Mouse (Mus musculus): Measurements from ENCODE around the gene Fkbp14. TPM values are rescaled to one million over a fixed set of nuclear protein-coding genes. Genes with fewer than 3 reads are reported as not detected.

Gene Fkbp14
- 19.6 and 20.0 TPM in 2 replicates for polyA plus RNA-seq (2016; fragmentation: Nextera tagmentation; extraction: Ambion mirVana)

DNA sequence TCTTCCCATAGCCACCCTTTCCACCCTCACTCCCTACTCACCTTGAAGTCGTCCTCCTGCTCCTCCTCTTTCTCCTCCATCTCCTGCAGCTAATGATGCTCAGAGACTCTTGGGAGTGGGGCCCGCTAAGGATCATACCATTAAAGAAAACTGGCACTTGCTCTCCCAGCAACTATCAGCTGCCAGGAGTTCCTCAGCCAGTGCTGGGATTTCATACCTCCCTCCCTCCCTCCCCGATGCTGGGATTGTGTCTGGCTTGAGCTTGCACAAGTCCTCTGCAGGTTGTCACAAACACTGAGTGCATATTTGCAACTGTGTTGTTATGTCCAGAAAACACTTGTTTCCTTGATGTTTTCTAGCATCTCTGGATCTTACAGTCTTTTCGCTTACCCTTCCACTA is at the start of gene Fkbp14:
Gene Fkbp14 (minus strand): TSS at position 101 of the 400 bp plus-strand sequence.
- H3K9me3 ChIP-seq, result no peaks in the 10 kb centered on the region
- WGBS, result 73% methylated on average over 4 of the region's 4 CpGs
- H3K4me2 ChIP-seq (replicated peaks), result peak within 1 kb of the TSS; percentile 79
- peaks cover 15% of the 10 kb centered on the region; the same call in 1 of the 2 replicates for H3K4me1 ChIP-seq
- ATAC-seq (ENCODE audit: low FRiP score, low read depth), result no peak
- no peaks in the 10 kb centered on the region for H3K36me3 ChIP-seq
- no peak within 1 kb of the TSS for H3K27ac ChIP-seq
- H3K4me3 ChIP-seq, result peak within 1 kb of the TSS; percentile 88; the same call in 1 of the 2 replicates
- no peak within 1 kb of the TSS; the same call in 1 of the 2 replicates for H3K9ac ChIP-seq
- H3K27me3 ChIP-seq (replicated peaks), result no peaks in the 10 kb centered on the region

DNA sequence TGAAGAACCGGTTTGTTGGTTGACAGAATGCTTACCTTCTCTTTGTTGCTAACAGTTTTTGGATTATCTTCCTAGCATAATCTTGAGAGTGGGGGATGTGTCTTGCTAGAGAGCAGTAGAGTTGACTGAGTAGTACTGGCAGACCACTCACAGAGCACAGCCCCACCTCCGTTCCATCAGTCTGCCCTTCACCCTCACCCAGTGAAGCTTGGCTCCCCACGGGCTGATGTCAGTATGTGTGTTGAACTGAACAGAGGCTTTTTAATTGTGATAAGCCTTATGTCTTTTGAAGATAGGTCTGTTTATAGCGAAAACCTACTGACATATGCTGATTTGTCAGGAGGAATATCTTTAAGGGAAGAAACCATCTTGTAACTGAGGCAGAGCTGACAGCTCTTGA is 46.1 kb upstream of the Fkbp14 start:
- Histone ChIP-seq H3K9me3 (no peaks in the 10 kb centered on the region), H3K27me3 (replicated peaks) (no peaks in the 10 kb centered on the region), H3K36me3 (0 out of 2 replicates have a peak, but pooled peaks cover 11% of the 10 kb centered on the region), H3K4me3 (no peak overlapping the region), H3K4me1 (no peaks in the 10 kb centered on the region), H3K4me2 (replicated peaks) (no peak overlapping the region), H3K27ac (no peak overlapping the region), H3K9ac (no peak overlapping the region)
- ATAC-seq (ENCODE audit: low FRiP score, low read depth), result no peak
- 91% methylated on average over 4 of the region's 4 CpGs for WGBS

DNA sequence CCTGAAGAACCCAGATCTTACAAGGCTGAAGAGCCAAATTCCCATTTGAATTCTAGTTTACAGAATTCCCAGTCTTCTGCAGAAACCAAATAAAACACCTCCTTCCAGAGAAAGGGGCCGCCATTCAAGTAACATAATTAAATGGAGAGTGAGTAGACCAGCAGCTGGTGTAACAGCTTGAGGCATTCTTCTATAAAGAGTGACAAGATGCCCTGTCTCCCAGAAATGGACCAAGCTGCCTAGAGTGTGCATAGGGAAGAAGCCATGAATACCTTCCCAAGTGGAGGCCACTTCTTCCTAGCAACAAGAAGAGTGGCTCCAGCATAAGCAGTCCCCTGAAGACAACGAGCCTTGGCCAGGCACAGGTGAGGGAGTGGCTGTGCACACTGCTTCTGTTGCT is 44.8 kb upstream of the Fkbp14 start:
- H3K27me3 ChIP-seq (replicated peaks), result no peaks in the 10 kb centered on the region
- no peak overlapping the region for H3K4me2 ChIP-seq (replicated peaks)
- 82% methylated on average over 2 of the region's 2 CpGs for WGBS
- no peaks in the 10 kb centered on the region for H3K9me3 ChIP-seq
- no peak for ATAC-seq (ENCODE audit: low FRiP score, low read depth)
- H3K27ac ChIP-seq, result no peak overlapping the region
- no peak overlapping the region for H3K9ac ChIP-seq
- H3K4me1 ChIP-seq, result no peaks in the 10 kb centered on the region
- no peak overlapping the region for H3K4me3 ChIP-seq
- peaks cover 11% of the 10 kb centered on the region; the same call in 1 of the 2 replicates for H3K36me3 ChIP-seq

DNA sequence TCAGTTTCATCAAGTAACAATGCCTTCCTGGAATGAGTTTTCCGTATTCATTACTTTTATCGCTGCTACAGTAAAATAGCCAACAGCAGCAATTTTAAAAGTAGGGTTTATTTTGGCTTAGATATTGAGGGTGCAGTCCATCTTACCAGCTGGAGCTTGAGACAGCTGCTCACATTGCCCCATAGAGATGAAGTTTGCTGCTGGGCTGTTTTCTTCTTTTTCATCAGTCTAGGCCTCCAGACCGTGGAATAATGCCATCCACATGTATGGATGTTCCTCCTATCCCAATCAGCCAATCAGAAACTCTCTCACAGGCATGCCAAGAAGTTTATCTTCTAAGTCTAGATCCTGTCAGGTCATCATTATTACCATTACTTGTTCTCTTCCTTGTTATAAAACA is 42.8 kb upstream of the Fkbp14 start:
- peaks cover 11% of the 10 kb centered on the region; the same call in 1 of the 2 replicates for H3K36me3 ChIP-seq
- H3K4me2 ChIP-seq (replicated peaks), result no peak overlapping the region
- H3K27me3 ChIP-seq (replicated peaks), result no peaks in the 10 kb centered on the region
- no peak overlapping the region for H3K9ac ChIP-seq
- 91% methylated on average over 3 of the region's 3 CpGs for WGBS
- H3K4me3 ChIP-seq, result no peak overlapping the region
- ATAC-seq (ENCODE audit: low FRiP score, low read depth), result no peak
- H3K9me3 ChIP-seq, result no peaks in the 10 kb centered on the region
- H3K4me1 ChIP-seq, result no peaks in the 10 kb centered on the region
- no peak overlapping the region for H3K27ac ChIP-seq

DNA sequence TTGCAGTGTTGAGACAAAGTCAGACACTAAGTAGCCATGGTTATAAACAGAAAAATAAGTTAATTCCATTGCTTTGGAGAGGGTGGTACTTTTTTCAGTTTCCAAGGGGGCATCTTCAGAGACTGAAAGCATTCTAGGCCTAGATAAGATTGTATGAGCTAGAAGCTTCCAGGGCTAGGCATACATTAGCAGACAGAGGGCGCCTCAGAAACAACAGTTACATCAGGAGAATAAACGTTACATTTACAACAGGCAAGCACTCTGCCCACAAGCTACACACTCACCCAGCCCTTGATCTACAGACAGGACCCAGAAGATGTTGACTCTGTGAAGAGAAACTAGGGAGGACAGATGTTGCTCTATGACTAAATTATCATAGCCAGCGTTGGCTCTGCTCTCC is 34.4 kb upstream of the Fkbp14 start:
- Histone ChIP-seq H3K9me3 (no peaks in the 10 kb centered on the region), H3K27ac (no peak overlapping the region), H3K36me3 (peaks cover 24% of the 10 kb centered on the region; the same call in 1 of the 2 replicates), H3K27me3 (replicated peaks) (no peaks in the 10 kb centered on the region), H3K4me1 (no peaks in the 10 kb centered on the region), H3K4me2 (replicated peaks) (no peak overlapping the region), H3K9ac (no peak overlapping the region), H3K4me3 (no peak overlapping the region)
- ATAC-seq (ENCODE audit: low FRiP score, low read depth), result no peak
- 58% methylated on average over 3 of the region's 3 CpGs for WGBS

DNA sequence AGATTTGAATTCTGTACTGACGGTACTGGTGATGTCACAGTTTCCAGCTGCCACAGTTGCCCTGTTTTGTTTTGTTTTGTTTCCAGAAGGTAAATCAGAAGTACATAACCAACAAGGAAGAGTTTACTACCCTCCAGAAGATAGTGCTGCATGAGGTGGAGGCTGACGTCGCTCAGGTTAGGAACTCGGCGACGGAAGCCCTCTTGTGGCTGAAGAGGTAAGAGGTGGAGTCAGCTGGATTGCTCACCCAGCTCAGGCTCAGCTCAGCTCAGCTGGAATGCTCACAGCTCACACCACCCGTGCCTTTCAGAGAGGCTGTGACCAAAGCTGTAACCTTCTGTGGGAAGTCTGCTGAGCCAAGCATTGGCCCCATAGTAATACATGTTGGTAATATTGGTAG is 32.6 kb upstream of the Fkbp14 start:
- Histone ChIP-seq H3K27ac (no peak overlapping the region), H3K9ac (no peak overlapping the region), H3K4me2 (replicated peaks) (no peak overlapping the region), H3K4me3 (no peak overlapping the region), H3K4me1 (no peaks in the 10 kb centered on the region), H3K9me3 (no peaks in the 10 kb centered on the region), H3K27me3 (replicated peaks) (no peaks in the 10 kb centered on the region), H3K36me3 (peaks cover 25% of the 10 kb centered on the region; the same call in 1 of the 2 replicates)
- WGBS, result 32% methylated on average over 7 of the region's 7 CpGs
- ATAC-seq (ENCODE audit: low FRiP score, low read depth), result no peak

DNA sequence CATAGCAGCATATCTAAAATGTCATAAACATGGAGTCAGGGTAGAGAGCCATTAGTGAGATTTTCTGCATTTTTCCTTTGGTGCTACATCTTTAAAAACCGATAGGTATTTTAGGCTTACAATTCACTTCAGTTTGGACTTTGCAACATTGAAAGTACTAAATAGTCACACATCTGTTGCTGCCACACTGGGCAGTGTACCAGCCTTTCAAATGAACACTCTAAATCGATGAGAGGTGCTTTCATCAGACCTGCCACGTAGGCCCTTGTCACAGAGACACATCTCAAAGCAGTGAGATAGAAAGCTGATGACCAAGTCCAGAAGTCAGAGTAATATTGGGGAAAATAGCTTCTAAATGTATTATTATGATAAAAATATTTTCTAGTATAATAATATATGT is 31.3 kb upstream of the Fkbp14 start:
- Histone ChIP-seq H3K9ac (no peak overlapping the region), H3K27ac (no peak overlapping the region), H3K27me3 (replicated peaks) (no peaks in the 10 kb centered on the region), H3K4me3 (no peak overlapping the region), H3K4me2 (replicated peaks) (no peak overlapping the region), H3K4me1 (no peaks in the 10 kb centered on the region), H3K36me3 (peaks cover 32% of the 10 kb centered on the region; the same call in 1 of the 2 replicates), H3K9me3 (no peaks in the 10 kb centered on the region)
- no peak for ATAC-seq (ENCODE audit: low FRiP score, low read depth)
- 90% methylated on average over 3 of the region's 3 CpGs for WGBS

DNA sequence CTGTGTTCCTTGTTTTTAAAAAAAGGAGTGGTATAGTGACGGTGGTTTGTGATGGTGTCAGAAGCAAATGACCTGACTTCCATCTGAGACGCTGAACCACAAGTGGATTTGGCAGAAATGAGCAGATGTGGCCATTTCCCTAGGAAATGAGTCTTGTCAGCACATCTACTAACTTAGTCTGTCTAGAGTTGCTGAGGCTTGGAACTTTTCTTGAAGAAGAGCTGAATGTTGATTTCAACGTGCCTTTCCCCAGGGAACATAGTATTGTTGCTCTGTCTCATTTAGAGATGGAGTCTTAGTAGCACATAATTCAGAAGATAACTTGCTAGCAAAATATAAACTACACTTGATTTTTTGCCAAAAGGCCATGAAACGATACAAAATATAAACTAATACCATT is 23.2 kb upstream of the Fkbp14 start:
- H3K9me3 ChIP-seq, result no peaks in the 10 kb centered on the region
- peaks cover 15% of the 10 kb centered on the region; the same call in 1 of the 2 replicates for H3K36me3 ChIP-seq
- no peaks in the 10 kb centered on the region for H3K27me3 ChIP-seq (replicated peaks)
- H3K27ac ChIP-seq, result no peak overlapping the region
- no peak overlapping the region for H3K4me2 ChIP-seq (replicated peaks)
- no peak for ATAC-seq (ENCODE audit: low FRiP score, low read depth)
- no peak overlapping the region for H3K9ac ChIP-seq
- no peak overlapping the region for H3K4me3 ChIP-seq
- H3K4me1 ChIP-seq, result no peaks in the 10 kb centered on the region
- 82% methylated on average over 4 of the region's 4 CpGs for WGBS

DNA sequence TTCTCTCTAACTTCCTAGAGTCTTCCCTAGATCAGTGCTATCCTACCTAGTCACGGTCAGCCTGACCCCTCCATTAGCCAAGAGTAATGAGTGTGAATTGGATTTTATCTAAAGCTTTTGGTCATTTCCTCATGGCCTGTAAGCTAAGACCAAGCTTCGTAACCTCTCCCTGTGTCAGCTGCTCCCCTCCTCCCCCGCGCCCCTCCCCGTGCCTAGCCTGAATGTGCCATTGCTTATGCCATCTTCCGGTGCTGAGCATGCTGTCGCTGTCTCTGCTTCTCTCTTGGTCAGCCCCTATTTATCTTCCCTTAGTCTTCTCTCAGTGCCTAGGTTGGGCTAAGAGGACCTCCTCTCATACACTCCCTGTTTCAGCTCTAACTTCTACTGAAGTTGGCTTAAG is 22.4 kb upstream of the Fkbp14 start:
- H3K4me3 ChIP-seq, result no peak overlapping the region
- H3K9me3 ChIP-seq, result no peaks in the 10 kb centered on the region
- no peak for ATAC-seq (ENCODE audit: low FRiP score, low read depth)
- no peak overlapping the region for H3K9ac ChIP-seq
- no peak overlapping the region for H3K4me2 ChIP-seq (replicated peaks)
- no peaks in the 10 kb centered on the region for H3K4me1 ChIP-seq
- no peaks in the 10 kb centered on the region for H3K27me3 ChIP-seq (replicated peaks)
- H3K27ac ChIP-seq, result no peak overlapping the region
- peaks cover 13% of the 10 kb centered on the region; the same call in 1 of the 2 replicates for H3K36me3 ChIP-seq
- 95% methylated on average over 7 of the region's 7 CpGs for WGBS

DNA sequence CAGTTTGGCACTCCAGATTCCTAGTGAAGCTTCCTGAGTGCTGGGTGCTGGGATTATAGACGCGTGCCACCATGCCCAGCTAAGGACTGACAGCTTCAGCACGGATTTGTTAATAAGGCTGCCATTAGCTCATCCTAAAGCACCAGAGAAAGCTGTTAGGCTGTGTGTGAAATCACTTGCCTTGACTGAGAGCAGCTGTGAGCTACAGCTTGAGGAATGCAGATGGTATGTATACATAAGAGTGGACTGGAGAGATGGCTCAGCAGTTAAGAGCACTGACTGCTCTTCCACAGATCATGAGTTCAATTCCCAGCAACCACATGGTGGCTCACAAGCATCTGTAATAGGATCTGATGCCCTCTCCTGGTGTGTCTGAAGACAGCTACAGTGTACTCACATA is 20.3 kb upstream of the Fkbp14 start:
- 83% methylated on average over 3 of the region's 3 CpGs for WGBS
- Histone ChIP-seq H3K4me3 (no peak overlapping the region), H3K4me1 (no peaks in the 10 kb centered on the region), H3K9ac (no peak overlapping the region), H3K27me3 (replicated peaks) (no peaks in the 10 kb centered on the region), H3K9me3 (no peaks in the 10 kb centered on the region), H3K27ac (no peak overlapping the region), H3K36me3 (peaks cover 4% of the 10 kb centered on the region; the same call in 1 of the 2 replicates), H3K4me2 (replicated peaks) (no peak overlapping the region)
- no peak for ATAC-seq (ENCODE audit: low FRiP score, low read depth)

DNA sequence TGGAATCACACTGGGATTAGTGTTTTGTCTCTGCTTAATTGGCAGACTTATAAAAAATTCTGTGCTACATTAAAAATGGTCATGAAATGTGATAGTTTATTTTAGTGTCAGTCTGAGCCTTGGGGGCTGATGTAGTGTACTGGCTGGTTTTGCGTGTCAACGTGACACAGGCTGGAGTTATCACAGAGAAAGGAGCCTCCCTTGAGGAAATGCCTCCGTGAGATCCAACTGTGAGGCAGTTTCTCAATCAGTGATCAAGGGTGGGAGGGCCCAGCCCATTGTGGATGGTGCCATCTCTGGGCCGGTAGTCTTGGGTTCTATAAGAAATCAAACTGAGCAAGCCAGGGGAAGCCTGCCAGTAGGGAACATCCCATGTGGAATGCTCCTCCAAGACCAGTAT is 9.1 kb upstream of the Fkbp14 start:
- H3K4me1 ChIP-seq, result no peaks in the 10 kb centered on the region
- no peaks in the 10 kb centered on the region for H3K27me3 ChIP-seq (replicated peaks)
- H3K27ac ChIP-seq, result no peak overlapping the region
- H3K4me3 ChIP-seq, result no peak overlapping the region
- H3K9ac ChIP-seq, result no peak overlapping the region
- WGBS, result 62% methylated on average over 4 of the region's 4 CpGs
- no peak overlapping the region for H3K4me2 ChIP-seq (replicated peaks)
- peaks cover 4% of the 10 kb centered on the region; the same call in 1 of the 2 replicates for H3K9me3 ChIP-seq
- ATAC-seq (ENCODE audit: low FRiP score, low read depth), result no peak
- H3K36me3 ChIP-seq, result peaks cover 9% of the 10 kb centered on the region; the same call in 1 of the 2 replicates

DNA sequence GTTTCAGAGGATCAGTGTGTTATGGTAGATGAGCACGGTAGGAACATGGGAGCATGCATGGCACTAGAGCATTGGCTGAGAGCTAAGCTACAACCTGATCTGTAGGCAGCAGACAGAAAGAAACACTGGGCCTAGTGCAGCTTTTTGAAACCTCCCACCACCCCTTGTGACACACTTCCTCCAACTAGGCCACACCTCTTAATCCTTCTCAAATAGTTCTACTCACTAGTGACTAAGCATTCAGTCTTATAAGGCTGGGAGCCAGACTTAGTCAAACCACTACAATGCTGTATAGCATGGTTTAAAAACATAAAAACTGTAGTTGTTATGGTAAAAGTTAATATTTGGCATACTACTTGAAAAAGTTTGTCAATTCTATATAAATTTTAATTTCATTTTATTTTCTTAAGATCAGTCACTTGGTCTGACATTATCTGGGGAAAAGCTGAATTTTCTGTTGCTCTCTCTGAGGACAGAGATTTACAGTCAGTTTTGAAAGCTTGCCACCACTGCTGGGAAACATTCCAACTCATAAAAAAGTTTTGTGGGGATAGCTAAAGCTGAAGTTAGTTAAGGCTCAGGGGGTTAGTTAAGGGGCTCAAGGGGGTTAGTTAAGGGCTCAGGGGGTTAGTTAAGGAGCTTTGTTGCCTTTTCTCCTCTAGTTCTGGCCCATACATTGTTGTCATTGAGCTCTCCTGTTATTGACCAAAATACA is 7.0 kb upstream of the Fkbp14 start:
- peaks cover 6% of the 10 kb centered on the region; the same call in 1 of the 2 replicates for H3K36me3 ChIP-seq
- H3K27ac ChIP-seq, result no peak overlapping the region
- no peak for ATAC-seq (ENCODE audit: low FRiP score, low read depth)
- H3K9me3 ChIP-seq, result peaks cover 4% of the 10 kb centered on the region; the same call in 1 of the 2 replicates
- 91% methylated on average over 1 of the region's 1 CpGs for WGBS
- no peaks in the 10 kb centered on the region for H3K4me1 ChIP-seq
- H3K9ac ChIP-seq, result no peak overlapping the region
- H3K4me2 ChIP-seq (replicated peaks), result no peak overlapping the region
- H3K27me3 ChIP-seq (replicated peaks), result no peaks in the 10 kb centered on the region
- H3K4me3 ChIP-seq, result no peak overlapping the region

DNA sequence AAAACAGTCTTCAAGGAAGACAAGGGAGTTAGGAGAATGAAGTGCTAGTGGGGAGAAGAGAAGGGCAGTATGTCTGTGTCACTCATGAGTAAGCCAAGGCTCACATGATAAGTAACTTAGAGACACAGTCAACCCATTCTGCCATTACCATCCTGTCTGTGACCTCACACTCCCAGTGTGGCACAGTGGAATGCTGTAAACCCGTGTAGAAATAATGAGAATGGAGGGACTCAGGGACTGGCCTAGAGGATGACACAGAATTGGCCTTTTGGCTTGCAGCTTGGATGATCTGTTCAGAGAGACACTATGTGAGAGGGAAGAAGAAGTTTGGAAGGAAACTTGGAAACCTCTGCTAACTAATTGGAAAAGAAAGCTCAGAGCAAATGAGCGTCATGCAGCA is 5.8 kb upstream of the Fkbp14 start:
- no peaks in the 10 kb centered on the region for H3K36me3 ChIP-seq
- no peak overlapping the region for H3K4me2 ChIP-seq (replicated peaks)
- no peak for ATAC-seq (ENCODE audit: low FRiP score, low read depth)
- no peak overlapping the region for H3K4me3 ChIP-seq
- 0 out of 2 replicates have a peak, but pooled peaks cover under 1% of the 10 kb centered on the region for H3K9me3 ChIP-seq
- no peaks in the 10 kb centered on the region for H3K4me1 ChIP-seq
- H3K9ac ChIP-seq, result no peak overlapping the region
- H3K27ac ChIP-seq, result no peak overlapping the region
- H3K27me3 ChIP-seq (replicated peaks), result no peaks in the 10 kb centered on the region
- WGBS, result 81% methylated on average over 2 of the region's 2 CpGs

Data from neural tube, embryonic 12.5 days (tissue).